Comparison of ENCODE assay signal across 11 mouse cellular contexts in genomic region chr8:84485864-84486263, GRCm38 (mm10).
A peak's percentile ranks its signal among the peaks of the same experiment; 100 is the strongest.
DNase-seq lines count a peak whose midpoint lies in the region; ATAC-seq and TF ChIP-seq lines count a peak whose summit lies in the region.
"Had no signal": no experiment of that assay in that cellular context is flagged by ENCODE, and none has a peak within 500 bp of the region (broad histone marks: within the 10 kb centered on the region; RNA-seq: fewer than 3 reads in every experiment).

No protein-coding gene starts in this region.

- H3K27ac ChIP-seq in hindbrain, embryonic 12.5 days = no peak overlapping the region
- H3K27ac ChIP-seq in hindbrain, embryonic 10.5 days = no peak overlapping the region
- H3K27ac ChIP-seq in lung, postnatal 0 days (ENCODE audit: low read length) = no peak overlapping the region

- peak; percentile 46 for ATAC-seq in hindbrain, embryonic 12.5 days (ENCODE audit: low FRiP score)
- ATAC-seq in lung, postnatal 0 days = no peak
- ATAC-seq in activated CD4-positive, CD25-positive, alpha-beta regulatory T cell, adult 4 months = no peak
- ATAC-seq: inflammation-experienced regulatory T-cells, adult 6 months had no signal

- no peaks in the 10 kb centered on the region for H3K27me3 ChIP-seq in hindbrain, embryonic 12.5 days
- no peaks in the 10 kb centered on the region for H3K27me3 ChIP-seq in hindbrain, embryonic 10.5 days (ENCODE audit: insufficient read depth, poor library complexity, severe bottlenecking)
- H3K27me3 ChIP-seq in lung, postnatal 0 days (replicated peaks; ENCODE audit: insufficient read depth, low read length) = no peaks in the 10 kb centered on the region

- TF ChIP-seq CTCF in lung, postnatal 0 days (IDR thresholded peaks at IDR 0.05) = no peak

- no peak overlapping the region for H3K9ac ChIP-seq in hindbrain, embryonic 12.5 days
- no peak overlapping the region for H3K9ac ChIP-seq in lung, postnatal 0 days (replicated peaks; ENCODE audit: low read depth)

- peaks cover 4% of the 10 kb centered on the region; the same call in 1 of the 2 replicates for H3K4me1 ChIP-seq in hindbrain, embryonic 12.5 days
- H3K4me1 ChIP-seq in hindbrain, embryonic 10.5 days (replicated peaks) = no peaks in the 10 kb centered on the region
- H3K4me1 ChIP-seq in lung, postnatal 0 days (ENCODE audit: insufficient read depth, low read depth, low read length) = no peaks in the 10 kb centered on the region

- no peak for TF ChIP-seq EP300 in lung, postnatal 0 days (IDR thresholded peaks at IDR 0.05)

- DNase-seq in hindbrain, embryonic 10.5 days (ENCODE audit: low spot score) = no peak
- DNase-seq in adrenal gland, postnatal 36 days = peak; percentile 22 to 51
- peak; percentile 99 for DNase-seq in cerebellum, postnatal 36 days
- DNase-seq in kidney, postnatal 25 days = peak; percentile 31 to 57
- DNase-seq in ovary, postnatal 10 days (ENCODE audit: low spot score) = no peak
- DNase-seq in lung, postnatal 0 days (ENCODE audit: low spot score) = no peak
- DNase-seq: embryo, embryonic 11 days had no signal

- no peak overlapping the region for H3K4me3 ChIP-seq in hindbrain, embryonic 12.5 days
- no peak overlapping the region for H3K4me3 ChIP-seq in hindbrain, embryonic 10.5 days
- no peak overlapping the region for H3K4me3 ChIP-seq in lung, postnatal 0 days (ENCODE audit: low read depth, low read length)

- no peak overlapping the region for H3K4me2 ChIP-seq in hindbrain, embryonic 12.5 days (replicated peaks)
- no peak overlapping the region for H3K4me2 ChIP-seq in lung, postnatal 0 days (replicated peaks; ENCODE audit: low read depth, low read length)

- 72% methylated on average over 7 of the region's 7 CpGs for WGBS in hindbrain, embryonic 12.5 days
- 81% methylated on average over 7 of the region's 7 CpGs for whole genome bisulfite sequencing in hindbrain, embryonic 10.5 days
- 41% methylated on average over 7 of the region's 7 CpGs for WGBS in lung, postnatal 0 days

- H3K36me3 ChIP-seq in hindbrain, embryonic 12.5 days = no peaks in the 10 kb centered on the region
- H3K36me3 ChIP-seq in hindbrain, embryonic 10.5 days = 0 out of 2 replicates have a peak, but pooled peaks cover 3% of the 10 kb centered on the region
- no peaks in the 10 kb centered on the region for H3K36me3 ChIP-seq in lung, postnatal 0 days (ENCODE audit: insufficient read depth, low read length)
- H3K36me3 ChIP-seq: G1E had no signal

- H3K9me3 ChIP-seq in hindbrain, embryonic 12.5 days (replicated peaks) = no peaks in the 10 kb centered on the region
- no peaks in the 10 kb centered on the region for H3K9me3 ChIP-seq in hindbrain, embryonic 10.5 days
- no peaks in the 10 kb centered on the region for H3K9me3 ChIP-seq in lung, postnatal 0 days (ENCODE audit: low read length)
- H3K9me3 ChIP-seq: G1E had no signal

Comparison
In these comparisons a context has a peak if more than half of its experiments do, and no peak if none do; other contexts are left out.
1. DNase-seq: peak in adrenal gland, postnatal 36 days (2 of 2), cerebellum, postnatal 36 days (2 of 2) and kidney, postnatal 25 days (2 of 2); none in hindbrain, embryonic 10.5 days (single experiment), ovary, postnatal 10 days (single experiment) and lung, postnatal 0 days (single experiment).